Mouse (Mus musculus): Measurements from ENCODE around the gene Gm26938. TPM values are rescaled to one million over a fixed set of nuclear protein-coding genes. Genes with fewer than 3 reads are reported as not detected.

Gm26938 gene
- polyA plus RNA-seq, 1 experiment from 2014 or later = not detected

- Histone ChIP-seq H3K27ac (no peak overlapping the region), H3K4me3 (no peak overlapping the region), H3K4me2 (no peak overlapping the region), H3K9me3 (no peaks in the 10 kb centered on the region), H3K4me1 (peaks cover 11% of the 10 kb centered on the region), H3K36me3 (peaks cover 14% of the 10 kb centered on the region), H3K9ac (no peak overlapping the region), H3K27me3 (no peaks in the 10 kb centered on the region)
- WGBS = 93% methylated on average over 1 of the region's 1 CpGs
- ATAC-seq (ENCODE audit: borderline replicate concordance, extremely low read depth, low FRiP score, low TSS enrichment) = no peak
These were observed 1.4 kb upstream of the Gm26938 start for GRCm38 (mm10) chr5:139827593-139827992.

DNA sequence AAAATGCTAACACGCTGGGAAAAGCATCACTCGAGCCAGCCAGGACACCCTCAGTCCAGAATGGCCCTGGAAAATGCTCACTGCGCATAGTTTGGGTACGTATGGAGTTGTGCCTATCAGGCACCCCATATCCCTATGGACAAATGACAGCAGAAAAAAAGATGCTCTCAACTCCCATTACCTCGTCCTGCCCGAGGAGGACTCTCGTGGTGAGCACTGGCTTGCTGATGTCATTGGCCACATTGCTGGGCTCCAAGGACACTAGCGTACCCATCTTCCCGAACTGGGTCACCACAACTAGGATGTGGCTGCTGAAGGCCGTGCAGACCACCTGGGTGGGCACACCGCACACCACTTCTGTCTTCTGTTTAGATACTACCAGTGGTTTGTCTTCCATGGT lies 260 bp downstream of the Gm26938 start:
- H3K36me3 ChIP-seq = peaks cover 19% of the 10 kb centered on the region
- no peaks in the 10 kb centered on the region for H3K9me3 ChIP-seq
- no peak for ATAC-seq (ENCODE audit: borderline replicate concordance, extremely low read depth, low FRiP score, low TSS enrichment)
- no peaks in the 10 kb centered on the region for H3K27me3 ChIP-seq
- H3K27ac ChIP-seq = no peak overlapping the region
- WGBS = 35% methylated on average over 11 of the region's 11 CpGs
- H3K4me2 ChIP-seq = peak overlapping the region; percentile 94
- peak overlapping the region; percentile 96 for H3K4me3 ChIP-seq
- peaks cover 11% of the 10 kb centered on the region for H3K4me1 ChIP-seq
- H3K9ac ChIP-seq = peak overlapping the region; percentile 88

DNA sequence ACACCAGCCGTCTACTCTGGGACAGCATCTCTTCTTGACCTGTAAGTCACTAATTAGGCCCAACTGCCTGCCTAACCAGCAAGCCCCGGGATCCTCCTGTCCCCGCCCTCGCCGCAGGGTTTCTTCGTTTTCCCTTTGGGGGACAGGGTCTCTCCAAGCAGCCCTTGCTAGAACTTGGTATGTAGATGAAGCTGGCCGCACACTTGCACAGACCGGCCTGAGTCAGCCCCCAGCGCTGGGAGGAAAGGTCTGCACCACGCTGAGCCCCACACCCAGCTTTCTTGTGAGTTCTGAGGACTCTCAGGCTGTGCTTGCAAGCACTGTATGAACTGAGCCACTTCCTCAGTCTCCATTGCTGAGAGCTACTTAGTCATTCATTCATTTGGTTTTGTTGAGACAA lies 1.7 kb downstream of the Gm26938 start:
- no peak overlapping the region for H3K9ac ChIP-seq
- no peaks in the 10 kb centered on the region for H3K27me3 ChIP-seq
- H3K4me1 ChIP-seq = peaks cover 11% of the 10 kb centered on the region
- H3K36me3 ChIP-seq = peaks cover 19% of the 10 kb centered on the region
- H3K27ac ChIP-seq = no peak overlapping the region
- 90% methylated on average over 10 of the region's 10 CpGs for WGBS
- no peaks in the 10 kb centered on the region for H3K9me3 ChIP-seq
- H3K4me2 ChIP-seq = no peak overlapping the region
- ATAC-seq (ENCODE audit: borderline replicate concordance, extremely low read depth, low FRiP score, low TSS enrichment) = no peak
- no peak overlapping the region for H3K4me3 ChIP-seq

GRCm38 (mm10) chr5:139821466-139822459 lies 4.4 kb downstream of the Gm26938 start:
- H3K4me3 ChIP-seq = no peak overlapping the region
- WGBS = 72% methylated on average over 12 of the region's 12 CpGs
- no peak overlapping the region for H3K4me2 ChIP-seq
- no peak overlapping the region for H3K9ac ChIP-seq
- no peak overlapping the region for H3K27ac ChIP-seq
- H3K4me1 ChIP-seq = peaks cover 11% of the 10 kb centered on the region
- H3K27me3 ChIP-seq = no peaks in the 10 kb centered on the region
- no peak for ATAC-seq (ENCODE audit: borderline replicate concordance, extremely low read depth, low FRiP score, low TSS enrichment)
- H3K9me3 ChIP-seq = no peaks in the 10 kb centered on the region
- H3K36me3 ChIP-seq = peaks cover 19% of the 10 kb centered on the region

DNA sequence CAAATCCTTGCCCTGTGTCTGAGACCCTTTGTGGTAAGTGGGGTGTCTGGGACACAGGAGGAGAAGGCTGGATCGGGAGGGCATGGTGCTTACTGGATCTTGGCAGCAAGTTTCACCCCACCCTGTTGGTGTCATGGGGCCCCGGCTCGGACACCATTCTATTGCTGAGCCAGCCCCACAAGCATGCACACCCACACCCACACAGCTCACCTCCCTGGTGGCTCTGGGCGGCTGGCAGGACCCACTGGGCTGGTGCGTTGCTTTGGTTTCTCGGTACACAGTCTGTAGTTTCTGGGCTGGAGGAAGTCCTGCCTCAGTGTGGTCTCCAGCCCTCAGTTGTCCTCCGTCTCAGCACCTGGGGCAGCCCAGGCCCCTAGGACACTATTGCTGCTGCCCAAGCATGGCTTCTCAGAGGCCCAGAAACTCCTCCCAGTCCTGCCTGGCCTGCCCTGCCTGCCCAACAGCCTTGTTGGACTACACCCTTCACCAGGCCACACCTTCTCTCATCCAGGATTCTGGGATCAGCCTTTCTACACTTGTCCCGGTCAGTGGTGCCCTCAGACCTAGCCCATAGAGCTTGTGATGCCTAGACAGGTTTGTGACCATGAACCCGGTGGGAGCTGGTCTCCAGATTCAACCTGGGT lies 6.5 kb downstream of the Gm26938 start, which contains the start of gene Tmem184a:
Gene Tmem184a, minus strand, starts transcription at position 380 of the 644 bp plus-strand sequence.
- Histone ChIP-seq H3K4me2 (no peak within 1 kb of the TSS), H3K36me3 (peaks cover 18% of the 10 kb centered on the region), H3K4me1 (peaks cover 8% of the 10 kb centered on the region), H3K9ac (no peak within 1 kb of the TSS), H3K27me3 (no peaks in the 10 kb centered on the region), H3K27ac (no peak within 1 kb of the TSS), H3K4me3 (no peak within 1 kb of the TSS), H3K9me3 (no peaks in the 10 kb centered on the region)
- no peak for ATAC-seq (ENCODE audit: borderline replicate concordance, extremely low read depth, low FRiP score, low TSS enrichment)
- 78% methylated on average over 9 of the region's 9 CpGs for WGBS

DNA sequence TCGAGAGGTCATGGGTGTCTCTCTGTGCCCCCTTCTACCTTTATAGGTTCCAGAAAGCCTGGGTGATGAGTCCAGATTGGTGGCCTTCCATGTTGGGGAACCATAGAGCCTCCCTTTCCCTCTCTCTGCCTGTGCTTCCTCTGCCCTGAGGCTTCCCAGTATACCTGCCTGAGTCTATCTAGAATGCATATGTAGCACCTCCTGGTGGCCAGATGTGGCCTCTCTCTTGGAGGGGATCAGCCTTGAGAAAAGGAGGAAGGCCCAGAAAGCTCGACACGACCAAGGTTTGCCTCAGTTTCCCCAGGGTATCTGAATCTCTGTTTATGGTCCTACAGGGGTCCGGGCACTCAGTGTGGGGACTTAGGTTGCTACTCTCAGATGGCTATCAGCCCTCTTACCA lies 7.4 kb downstream of the Gm26938 start:
- no peaks in the 10 kb centered on the region for H3K9me3 ChIP-seq
- ATAC-seq (ENCODE audit: borderline replicate concordance, extremely low read depth, low FRiP score, low TSS enrichment) = no peak
- peaks cover 8% of the 10 kb centered on the region for H3K4me1 ChIP-seq
- peaks cover 5% of the 10 kb centered on the region for H3K27me3 ChIP-seq
- 46% methylated on average over 4 of the region's 4 CpGs for WGBS
- no peak overlapping the region for H3K27ac ChIP-seq
- peaks cover 15% of the 10 kb centered on the region for H3K36me3 ChIP-seq
- H3K4me2 ChIP-seq = no peak overlapping the region
- H3K9ac ChIP-seq = no peak overlapping the region
- no peak overlapping the region for H3K4me3 ChIP-seq

DNA sequence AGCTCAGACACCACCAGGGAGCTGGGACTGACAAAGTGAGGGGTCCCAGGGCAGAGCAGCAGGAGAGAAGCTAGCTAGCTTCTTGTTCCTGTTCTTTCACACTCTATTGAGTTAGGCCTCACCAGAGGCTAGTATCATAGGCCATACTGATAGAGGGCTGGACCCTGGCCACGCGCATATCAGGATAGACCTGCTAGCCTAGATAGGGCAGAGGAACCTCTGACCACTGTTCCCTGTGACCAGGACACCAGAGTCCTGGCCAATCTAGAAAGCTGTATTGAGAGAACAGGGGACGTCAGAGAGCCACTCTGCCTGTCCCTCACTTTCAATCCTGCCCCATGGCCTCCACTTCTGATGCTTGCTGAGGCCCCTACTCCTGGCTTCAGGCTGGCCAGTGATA lies 8.2 kb downstream of the Gm26938 start:
- Histone ChIP-seq H3K4me1 (peaks cover 12% of the 10 kb centered on the region), H3K4me3 (no peak overlapping the region), H3K9me3 (no peaks in the 10 kb centered on the region), H3K36me3 (peaks cover 8% of the 10 kb centered on the region; the same call in 1 of the 2 replicates), H3K9ac (no peak overlapping the region), H3K4me2 (no peak overlapping the region), H3K27ac (no peak overlapping the region), H3K27me3 (peaks cover 11% of the 10 kb centered on the region)
- 74% methylated on average over 3 of the region's 3 CpGs for WGBS
- ATAC-seq (ENCODE audit: borderline replicate concordance, extremely low read depth, low FRiP score, low TSS enrichment) = no peak

GRCm38 (mm10) chr5:139817292-139817691 lies 8.9 kb downstream of the Gm26938 start:
- Histone ChIP-seq H3K4me3 (no peak overlapping the region), H3K27ac (no peak overlapping the region), H3K9me3 (no peaks in the 10 kb centered on the region), H3K36me3 (peaks cover 2% of the 10 kb centered on the region; the same call in 1 of the 2 replicates), H3K4me2 (no peak overlapping the region), H3K4me1 (peaks cover 13% of the 10 kb centered on the region), H3K27me3 (peaks cover 17% of the 10 kb centered on the region), H3K9ac (no peak overlapping the region)
- ATAC-seq (ENCODE audit: borderline replicate concordance, extremely low read depth, low FRiP score, low TSS enrichment) = no peak
- WGBS = 8% methylated on average over 1 of the region's 1 CpGs

GRCm38 (mm10) chr5:139816445-139816844 lies 9.8 kb downstream of the Gm26938 start:
- ATAC-seq (ENCODE audit: borderline replicate concordance, extremely low read depth, low FRiP score, low TSS enrichment) = no peak
- no peak overlapping the region for H3K9ac ChIP-seq

GRCm38 (mm10) chr5:139815964-139816363 lies 10.2 kb downstream of the Gm26938 start:
- Histone ChIP-seq H3K4me2 (no peak overlapping the region), H3K9me3 (no peaks in the 10 kb centered on the region), H3K4me3 (no peak overlapping the region), H3K27ac (no peak overlapping the region), H3K9ac (0 out of 2 replicates have a peak overlapping the region, but pooled peaks have one; percentile 13), H3K36me3 (no peaks in the 10 kb centered on the region), H3K27me3 (peaks cover 17% of the 10 kb centered on the region), H3K4me1 (peaks cover 13% of the 10 kb centered on the region)
- WGBS = 47% methylated on average over 6 of the region's 6 CpGs
- ATAC-seq (ENCODE audit: borderline replicate concordance, extremely low read depth, low FRiP score, low TSS enrichment) = 0 out of 2 replicates have a peak, but pooled peaks have one; percentile 23

More at GRCm38 (mm10) chr5:139816445-139816844, 9.8 kb downstream of the Gm26938 start:
- Histone ChIP-seq H3K4me2 (no peak overlapping the region), H3K27ac (no peak overlapping the region), H3K9me3 (no peaks in the 10 kb centered on the region), H3K4me1 (peaks cover 13% of the 10 kb centered on the region), H3K4me3 (no peak overlapping the region), H3K36me3 (no peaks in the 10 kb centered on the region), H3K27me3 (peaks cover 17% of the 10 kb centered on the region)

DNA sequence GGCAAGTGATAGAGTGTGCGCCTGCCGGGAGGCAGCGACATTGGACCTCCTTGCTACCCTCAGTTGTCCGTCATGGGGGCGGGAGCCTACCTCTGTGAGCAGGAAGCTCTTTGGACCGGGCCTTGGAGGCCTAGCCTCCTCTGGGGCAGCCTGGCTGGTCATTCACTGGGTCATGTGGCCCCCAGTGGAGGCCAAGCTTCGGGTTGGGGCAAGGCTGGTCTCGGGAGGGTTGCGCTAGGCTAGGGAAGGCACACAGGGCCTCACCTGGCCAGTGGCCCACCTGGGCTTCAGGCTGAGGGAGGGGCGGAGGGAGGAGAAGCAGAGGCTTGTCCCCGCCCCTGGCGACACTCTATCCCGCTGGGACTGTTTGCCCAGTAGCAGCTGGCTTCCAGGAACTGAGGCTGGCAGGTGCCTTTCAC lies 12.2 kb downstream of the Gm26938 start:
- no peaks in the 10 kb centered on the region for H3K9me3 ChIP-seq
- 5% methylated on average over 13 of the region's 13 CpGs for WGBS
- peak overlapping the region; percentile 75 for H3K27ac ChIP-seq
- H3K36me3 ChIP-seq = no peaks in the 10 kb centered on the region
- H3K27me3 ChIP-seq = peaks cover 17% of the 10 kb centered on the region
- H3K4me1 ChIP-seq = peaks cover 13% of the 10 kb centered on the region
- H3K9ac ChIP-seq = peak overlapping the region; percentile 50
- H3K4me2 ChIP-seq = peak overlapping the region; percentile 53
- peak; percentile 23; the same call in 1 of the 2 replicates for ATAC-seq (ENCODE audit: borderline replicate concordance, extremely low read depth, low FRiP score, low TSS enrichment)
- peak overlapping the region; percentile 48 for H3K4me3 ChIP-seq

GRCm38 (mm10) chr5:139813126-139813490 lies 13.1 kb downstream of the Gm26938 start:
- H3K9ac ChIP-seq = 0 out of 2 replicates have a peak overlapping the region, but pooled peaks have one; percentile 50
- H3K4me2 ChIP-seq = peak overlapping the region; percentile 53
- peaks cover 13% of the 10 kb centered on the region for H3K4me1 ChIP-seq
- H3K4me3 ChIP-seq = peak overlapping the region; percentile 48; the same call in 1 of the 2 replicates
- H3K9me3 ChIP-seq = no peaks in the 10 kb centered on the region
- no peak for ATAC-seq (ENCODE audit: borderline replicate concordance, extremely low read depth, low FRiP score, low TSS enrichment)
- no peak overlapping the region for H3K27ac ChIP-seq
- H3K36me3 ChIP-seq = no peaks in the 10 kb centered on the region
- WGBS = 23% methylated on average over 10 of the region's 10 CpGs
- H3K27me3 ChIP-seq = peaks cover 17% of the 10 kb centered on the region
